Mouse (Mus musculus): ENCODE data around the gene Ppp1r3a.
"Not testable (repeated sequence)": the region's sequence is repeated elsewhere in the genome, so short reads cannot be mapped to it uniquely, and the experiment has no call there.

Ppp1r3a gene

DNA sequence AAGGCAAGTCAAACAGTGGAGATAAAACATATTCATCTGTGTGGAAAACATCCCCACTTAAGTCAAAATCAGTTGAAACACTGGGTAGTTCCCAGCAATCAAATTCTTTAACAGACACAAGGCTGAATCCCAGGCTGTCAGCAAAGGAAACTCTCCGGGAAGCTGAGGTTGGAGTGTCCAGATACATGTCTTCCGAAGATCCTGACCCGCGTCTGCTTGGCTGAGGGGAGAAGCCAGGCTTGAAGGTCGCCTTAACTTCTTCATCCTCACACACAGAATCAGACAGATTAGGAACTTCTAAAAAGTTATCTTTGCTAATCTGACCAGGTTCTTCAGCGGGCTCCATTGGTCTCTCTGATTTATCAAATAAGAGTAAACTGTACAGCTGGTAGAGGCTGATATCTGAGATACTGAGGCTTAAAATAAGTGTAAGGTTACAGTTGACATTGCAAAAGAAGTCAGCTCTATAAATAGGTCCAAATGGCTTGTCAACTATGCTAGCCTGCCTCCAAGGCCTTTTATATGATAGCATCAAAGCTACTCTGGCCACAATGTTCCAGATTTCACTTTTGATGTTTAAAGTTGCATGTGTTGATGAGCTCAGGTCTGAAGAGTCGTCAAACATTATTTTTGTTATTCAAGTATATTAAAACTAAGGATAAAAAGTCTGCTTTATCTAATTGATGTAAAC, at the start of gene Ppp1r3a:
Gene Ppp1r3a, minus strand, starts transcription at position 374 of the 691 bp plus-strand sequence.
- no peak for DNase-seq

GRCm38 (mm10) chr6:14787157-14787938, 32.3 kb upstream of the Ppp1r3a start:
- no peak for DNase-seq

DNA sequence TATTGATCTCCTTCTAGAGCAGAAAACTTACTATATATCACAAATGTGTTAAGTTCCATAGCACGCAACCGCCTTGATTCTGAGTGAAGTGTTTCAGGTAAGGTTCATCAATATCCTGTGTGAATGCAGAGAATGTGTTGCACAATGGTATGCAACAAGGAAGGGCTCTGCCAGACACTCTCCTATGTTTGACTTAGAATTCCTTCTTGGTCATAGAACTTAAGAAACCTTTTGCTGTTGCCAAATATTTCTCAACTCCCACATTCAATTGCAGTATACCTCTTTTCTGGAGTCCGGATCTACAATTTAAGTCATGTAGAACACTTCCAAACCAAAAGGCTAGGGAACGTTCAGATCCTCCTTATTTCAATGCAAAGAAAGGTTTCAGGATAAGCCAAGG, 22.8 kb upstream of the Ppp1r3a start:
- no peak for DNase-seq

DNA sequence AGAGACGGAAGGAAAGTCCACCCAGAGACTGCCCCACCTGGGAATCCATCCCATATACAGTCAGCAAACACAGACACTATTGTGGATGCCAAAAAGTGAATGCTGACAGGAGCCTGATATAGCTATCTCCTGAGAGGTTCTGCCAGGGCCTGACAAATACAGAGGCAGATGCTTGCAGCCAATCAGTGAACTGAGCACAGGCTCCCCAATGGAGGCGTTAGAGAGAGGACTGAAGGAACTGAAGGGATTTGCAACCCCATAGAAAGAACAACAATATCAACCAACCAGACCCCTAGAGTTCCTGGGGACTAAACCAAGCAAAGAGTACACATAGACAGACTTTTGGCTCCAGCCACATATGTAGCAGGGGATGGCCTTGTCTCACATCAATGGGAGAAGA, 16.6 kb upstream of the Ppp1r3a start:
- no peak for DNase-seq

DNA sequence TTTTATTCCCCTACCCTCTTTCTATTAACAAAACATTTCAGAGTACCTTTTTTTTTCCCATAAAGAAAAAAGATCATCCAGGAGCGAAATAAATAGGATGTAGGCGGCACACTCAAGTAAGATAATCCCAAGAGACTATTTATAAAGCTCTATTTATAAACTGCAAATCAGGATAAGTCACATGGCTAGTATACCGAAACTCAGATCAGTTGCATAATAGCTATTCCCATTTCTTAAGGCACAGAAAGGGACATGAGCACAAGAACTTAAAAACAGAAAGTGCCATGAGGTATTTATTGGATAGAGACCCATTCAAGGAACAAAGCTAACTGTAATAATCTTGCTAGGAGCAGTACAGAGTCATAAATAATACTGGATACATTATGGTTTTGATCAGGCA, 2.4 kb upstream of the Ppp1r3a start:
- DNase-seq: no peak

DNA sequence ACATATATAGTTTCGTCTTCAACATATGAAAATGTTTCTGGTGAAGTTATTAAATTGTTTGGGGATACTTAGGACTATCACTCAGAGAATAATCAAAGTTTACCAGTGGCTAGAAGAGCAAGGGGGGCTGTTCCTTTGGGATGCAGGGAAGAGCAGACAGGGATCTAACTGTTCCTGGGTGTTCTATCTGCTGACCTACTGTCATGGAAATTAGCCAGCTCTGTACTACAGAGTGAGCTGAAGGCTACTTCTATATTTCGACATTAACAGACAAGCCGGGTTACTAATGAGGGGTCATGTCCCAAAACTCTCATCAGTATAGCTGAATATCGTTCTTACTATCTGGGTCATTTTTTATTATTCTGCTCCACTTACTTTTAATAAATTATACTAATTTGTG, 1.6 kb downstream of the Ppp1r3a start:
- DNase-seq: no peak

- DNase-seq: no peak
Observed at GRCm38 (mm10) chr6:14752211-14752610, 2.9 kb downstream of the Ppp1r3a start.

DNA sequence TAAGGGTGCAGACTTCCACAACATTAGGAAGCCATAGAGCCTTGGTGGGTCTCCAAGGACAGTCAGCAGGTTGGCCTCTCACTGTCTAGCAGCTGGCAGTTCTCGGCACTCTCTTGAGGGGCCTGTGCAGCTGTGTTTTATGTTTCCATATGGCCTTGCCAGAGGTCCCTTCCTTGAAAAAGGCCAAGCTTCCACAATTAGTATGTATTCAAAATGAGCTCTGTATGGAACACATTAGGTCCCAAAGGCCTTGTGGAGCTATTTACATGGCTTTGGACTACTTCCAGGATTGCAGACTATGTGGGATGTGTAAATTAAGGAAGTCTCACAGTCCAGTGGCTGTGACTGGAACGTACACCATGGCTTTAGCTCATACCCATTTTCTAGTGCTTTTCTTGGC, 8.1 kb downstream of the Ppp1r3a start:
- DNase-seq: no peak

- DNase-seq: no peak
Observed at GRCm38 (mm10) chr6:14736017-14736416, 19.1 kb downstream of the Ppp1r3a start.

GRCm38 (mm10) chr6:14731011-14731410, 24.1 kb downstream of the Ppp1r3a start:
- no peak for DNase-seq

GRCm38 (mm10) chr6:14720772-14721414, 34.2 kb downstream of the Ppp1r3a start:
- DNase-seq: no peak

- no peak for DNase-seq
Observed at GRCm38 (mm10) chr6:14720110-14720771, 34.8 kb downstream of the Ppp1r3a start.

- no peak for DNase-seq
Observed at GRCm38 (mm10) chr6:14715129-14715989, 39.7 kb downstream of the Ppp1r3a start.

- DNase-seq: no peak
Observed at GRCm38 (mm10) chr6:14712146-14712545, 42.9 kb downstream of the Ppp1r3a start.

DNA sequence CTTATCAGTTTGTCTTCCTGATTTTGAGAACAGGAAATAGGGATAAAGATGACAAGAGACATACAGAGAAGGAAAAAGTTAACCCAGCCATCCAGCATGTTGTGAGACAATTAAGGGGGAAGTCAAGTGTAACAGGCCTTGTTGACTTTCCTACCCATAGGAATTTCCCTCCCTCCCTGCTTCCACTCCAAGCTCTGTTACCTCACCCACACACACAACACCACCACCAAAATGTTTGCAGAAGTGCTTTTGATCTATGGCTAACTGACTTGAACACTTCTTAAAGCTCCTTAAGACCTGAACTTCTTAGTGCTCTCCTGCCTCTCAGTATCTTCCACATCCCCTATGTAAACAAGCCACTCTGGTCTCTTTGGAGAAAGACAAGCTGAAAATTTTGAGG, 55.0 kb downstream of the Ppp1r3a start:
- no peak for DNase-seq

DNA sequence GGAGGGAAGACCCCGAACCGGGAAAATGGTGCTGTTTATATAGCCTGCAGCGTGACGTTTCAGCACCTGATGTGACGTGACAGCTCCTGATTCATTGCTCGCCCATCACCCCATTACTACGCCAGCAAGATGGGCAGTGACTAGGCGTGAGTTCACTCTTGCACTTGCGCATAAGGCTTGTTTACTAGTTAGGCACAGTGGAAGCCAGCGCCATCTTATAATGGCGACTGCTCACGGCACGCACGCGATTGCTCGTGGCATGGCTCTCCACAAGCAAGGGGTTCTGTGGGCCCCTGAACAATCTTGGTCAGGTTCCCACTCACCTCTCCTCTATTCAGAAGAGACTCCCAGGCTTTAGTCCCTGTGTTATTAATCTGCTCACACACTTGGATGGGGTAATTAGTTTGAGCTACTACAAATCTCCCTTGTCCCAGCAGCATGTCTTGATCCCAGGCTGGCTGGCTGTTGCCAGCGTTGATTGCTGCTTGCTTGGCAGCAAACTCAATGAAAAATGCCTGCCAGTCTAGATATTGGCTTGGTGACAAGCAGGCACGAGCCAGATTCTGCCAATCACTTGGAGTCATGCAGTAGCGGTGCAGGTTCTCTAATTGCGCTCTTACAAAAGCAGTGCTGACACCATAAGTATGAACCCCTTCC, 75.7 kb downstream of the Ppp1r3a start:
- not testable (repeated sequence) for DNase-seq

GRCm38 (mm10) chr6:14668966-14669365, 86.1 kb downstream of the Ppp1r3a start:
- DNase-seq: not testable (repeated sequence)

GRCm38 (mm10) chr6:14667651-14668050, 87.4 kb downstream of the Ppp1r3a start:
- not testable (repeated sequence) for DNase-seq
